Mouse (Mus musculus): Measurements from ENCODE around the gene Kcng4. TPM values are rescaled to one million over a fixed set of nuclear protein-coding genes. Genes with fewer than 3 reads are reported as not detected.

Gene Kcng4
- polyA plus RNA-seq, 1 experiment from 2014 or later = 0.10 TPM

- WGBS = under 1% methylated on average over 23 of the region's 23 CpGs
- peak within 1 kb of the TSS; percentile 91 for H3K4me2 ChIP-seq (replicated peaks)
- H3K27ac ChIP-seq = no peak within 1 kb of the TSS
- peaks cover 27% of the 10 kb centered on the region for H3K36me3 ChIP-seq
- no peaks in the 10 kb centered on the region for H3K27me3 ChIP-seq (replicated peaks)
- peak within 1 kb of the TSS; percentile 67 for H3K4me3 ChIP-seq
- H3K9me3 ChIP-seq = 0 out of 2 replicates have a peak, but pooled peaks cover 4% of the 10 kb centered on the region
- H3K9ac ChIP-seq = peak within 1 kb of the TSS; percentile 70
- peak; percentile 80; the same call in 1 of the 2 replicates for ATAC-seq (ENCODE audit: low FRiP score, low read depth)
- peaks cover 12% of the 10 kb centered on the region for H3K4me1 ChIP-seq
These were observed 30.5 kb downstream of the Kcng4 start, which contains the start of gene Taf1c for GRCm38 (mm10) chr8:119604996-119605395. Gene Taf1c, minus strand, starts transcription at chr8:119605222.

- peak; percentile 35; the same call in 1 of the 2 replicates for ATAC-seq (ENCODE audit: low FRiP score, low read depth)
- WGBS = 41% methylated on average over 12 of the region's 12 CpGs
- peaks cover 12% of the 10 kb centered on the region for H3K4me1 ChIP-seq
These were observed 31.1 kb downstream of the Kcng4 start for GRCm38 (mm10) chr8:119604398-119604803.

GRCm38 (mm10) chr8:119603771-119604170 lies 31.7 kb downstream of the Kcng4 start:
- Histone ChIP-seq H3K27ac (no peak overlapping the region), H3K4me2 (replicated peaks) (peak overlapping the region; percentile 91), H3K9ac (peak overlapping the region; percentile 70), H3K4me3 (peak overlapping the region; percentile 67; the same call in 1 of the 2 replicates), H3K27me3 (replicated peaks) (no peaks in the 10 kb centered on the region), H3K36me3 (peaks cover 39% of the 10 kb centered on the region), H3K9me3 (no peaks in the 10 kb centered on the region), H3K4me1 (peaks cover 12% of the 10 kb centered on the region)
- 91% methylated on average over 4 of the region's 4 CpGs for WGBS
- ATAC-seq (ENCODE audit: low FRiP score, low read depth) = no peak

More at GRCm38 (mm10) chr8:119604398-119604803, 31.1 kb downstream of the Kcng4 start:
- Histone ChIP-seq H3K36me3 (peaks cover 33% of the 10 kb centered on the region), H3K4me2 (replicated peaks) (peak overlapping the region; percentile 91), H3K9me3 (0 out of 2 replicates have a peak, but pooled peaks cover 4% of the 10 kb centered on the region), H3K4me3 (peak overlapping the region; percentile 67), H3K27me3 (replicated peaks) (no peaks in the 10 kb centered on the region), H3K27ac (no peak overlapping the region), H3K9ac (peak overlapping the region; percentile 70)

- H3K27ac ChIP-seq = no peak overlapping the region
- peaks cover under 1% of the 10 kb centered on the region; the same call in 1 of the 2 replicates for H3K36me3 ChIP-seq
- 91% methylated on average over 7 of the region's 7 CpGs for WGBS
- no peak for ATAC-seq (ENCODE audit: low FRiP score, low read depth)
- H3K4me3 ChIP-seq = no peak overlapping the region
- no peaks in the 10 kb centered on the region for H3K9me3 ChIP-seq
- H3K4me1 ChIP-seq = peaks cover 6% of the 10 kb centered on the region; the same call in 1 of the 2 replicates
- no peak overlapping the region for H3K4me2 ChIP-seq (replicated peaks)
- no peaks in the 10 kb centered on the region for H3K27me3 ChIP-seq (replicated peaks)
- no peak overlapping the region for H3K9ac ChIP-seq
These were observed 44.0 kb downstream of the Kcng4 start for GRCm38 (mm10) chr8:119591456-119591855.

- ATAC-seq (ENCODE audit: low FRiP score, low read depth) = no peak
- Histone ChIP-seq H3K4me3 (no peak overlapping the region), H3K9ac (no peak overlapping the region), H3K27me3 (replicated peaks) (0 out of 2 replicates have a peak, but pooled peaks cover 4% of the 10 kb centered on the region), H3K9me3 (no peaks in the 10 kb centered on the region), H3K4me1 (peaks cover 9% of the 10 kb centered on the region), H3K36me3 (no peaks in the 10 kb centered on the region), H3K27ac (no peak overlapping the region), H3K4me2 (replicated peaks) (no peak overlapping the region)
- WGBS = 88% methylated on average over 14 of the region's 14 CpGs
These were observed 45.1 kb downstream of the Kcng4 start for GRCm38 (mm10) chr8:119590348-119590747.

- Histone ChIP-seq H3K27ac (no peak overlapping the region), H3K4me3 (no peak overlapping the region)
These were observed 46.6 kb downstream of the Kcng4 start for GRCm38 (mm10) chr8:119588844-119589243.

GRCm38 (mm10) chr8:119588321-119588720 lies 47.2 kb downstream of the Kcng4 start:
- H3K36me3 ChIP-seq = no peaks in the 10 kb centered on the region
- 67% methylated on average over 4 of the region's 4 CpGs for WGBS
- H3K4me2 ChIP-seq (replicated peaks) = no peak overlapping the region
- H3K4me1 ChIP-seq = peaks cover 4% of the 10 kb centered on the region; the same call in 1 of the 2 replicates
- H3K27ac ChIP-seq = no peak overlapping the region
- ATAC-seq (ENCODE audit: low FRiP score, low read depth) = no peak
- no peaks in the 10 kb centered on the region for H3K9me3 ChIP-seq
- 0 out of 2 replicates have a peak, but pooled peaks cover 4% of the 10 kb centered on the region for H3K27me3 ChIP-seq (replicated peaks)
- no peak overlapping the region for H3K9ac ChIP-seq
- H3K4me3 ChIP-seq = no peak overlapping the region

More at GRCm38 (mm10) chr8:119588844-119589243, 46.6 kb downstream of the Kcng4 start:
- Histone ChIP-seq H3K9me3 (no peaks in the 10 kb centered on the region), H3K9ac (no peak overlapping the region), H3K4me2 (replicated peaks) (no peak overlapping the region), H3K36me3 (no peaks in the 10 kb centered on the region), H3K27me3 (replicated peaks) (0 out of 2 replicates have a peak, but pooled peaks cover 4% of the 10 kb centered on the region), H3K4me1 (peaks cover 4% of the 10 kb centered on the region; the same call in 1 of the 2 replicates)
- WGBS = 18% methylated on average over 10 of the region's 10 CpGs
- no peak for ATAC-seq (ENCODE audit: low FRiP score, low read depth)

GRCm38 (mm10) chr8:119585901-119586300 lies 49.6 kb downstream of the Kcng4 start:
- Histone ChIP-seq H3K4me3 (peak overlapping the region; percentile 18; the same call in 1 of the 2 replicates), H3K27me3 (replicated peaks) (0 out of 2 replicates have a peak, but pooled peaks cover 4% of the 10 kb centered on the region), H3K36me3 (no peaks in the 10 kb centered on the region), H3K9ac (0 out of 2 replicates have a peak overlapping the region, but pooled peaks have one; percentile 44), H3K27ac (no peak overlapping the region), H3K4me2 (replicated peaks) (peak overlapping the region; percentile 58), H3K9me3 (no peaks in the 10 kb centered on the region), H3K4me1 (peaks cover 4% of the 10 kb centered on the region; the same call in 1 of the 2 replicates)
- 20% methylated on average over 23 of the region's 24 CpGs for WGBS
- ATAC-seq (ENCODE audit: low FRiP score, low read depth) = no peak

- no peak for ATAC-seq (ENCODE audit: low FRiP score, low read depth)
- 81% methylated on average over 5 of the region's 5 CpGs for WGBS
These were observed 54.9 kb downstream of the Kcng4 start for GRCm38 (mm10) chr8:119580441-119581161.

GRCm38 (mm10) chr8:119579096-119579495 lies 56.4 kb downstream of the Kcng4 start:
- H3K36me3 ChIP-seq = no peaks in the 10 kb centered on the region
- H3K27ac ChIP-seq = no peak overlapping the region
- H3K9ac ChIP-seq = no peak overlapping the region
- ATAC-seq (ENCODE audit: low FRiP score, low read depth) = no peak
- no peaks in the 10 kb centered on the region for H3K9me3 ChIP-seq
- WGBS = 39% methylated on average over 13 of the region's 13 CpGs
- no peak overlapping the region for H3K4me3 ChIP-seq
- peaks cover 10% of the 10 kb centered on the region for H3K4me1 ChIP-seq
- no peak overlapping the region for H3K4me2 ChIP-seq (replicated peaks)
- H3K27me3 ChIP-seq (replicated peaks) = peaks cover 5% of the 10 kb centered on the region; the same call in 1 of the 2 replicates

More at GRCm38 (mm10) chr8:119580441-119581161, 54.9 kb downstream of the Kcng4 start:
- Histone ChIP-seq H3K4me2 (replicated peaks) (no peak overlapping the region), H3K9me3 (no peaks in the 10 kb centered on the region), H3K27ac (no peak overlapping the region), H3K9ac (no peak overlapping the region), H3K4me3 (no peak overlapping the region), H3K4me1 (0 out of 2 replicates have a peak, but pooled peaks cover under 1% of the 10 kb centered on the region), H3K27me3 (replicated peaks) (peaks cover 5% of the 10 kb centered on the region; the same call in 1 of the 2 replicates), H3K36me3 (no peaks in the 10 kb centered on the region)

GRCm38 (mm10) chr8:119575366-119575726 lies 60.1 kb downstream of the Kcng4 start:
- Histone ChIP-seq H3K9ac (peak overlapping the region; percentile 72), H3K4me3 (peak overlapping the region; percentile 80), H3K9me3 (no peaks in the 10 kb centered on the region), H3K36me3 (no peaks in the 10 kb centered on the region), H3K27ac (no peak overlapping the region), H3K4me1 (peaks cover 20% of the 10 kb centered on the region), H3K4me2 (replicated peaks) (peak overlapping the region; percentile 92), H3K27me3 (replicated peaks) (peaks cover 5% of the 10 kb centered on the region; the same call in 1 of the 2 replicates)
- ATAC-seq (ENCODE audit: low FRiP score, low read depth) = no peak
- 2% methylated on average over 16 of the region's 16 CpGs for WGBS
